Mouse (Mus musculus) G1E (cell line): ENCODE measurements around the gene Cpa3.

Experiments
- CTCF ChIP-seq: IDR thresholded peaks from 2 replicates; pipeline ENCODE4 v1.5.1; 2012; ENCODE audit warnings: low read depth, low read length, inconsistent platforms, mixed read lengths
- GATA1 ChIP-seq: IDR thresholded peaks from 2 replicates; pipeline ENCODE4 v1.6.1; 2012; ENCODE audit warnings: borderline replicate concordance, low read length, inconsistent platforms, mixed read lengths
- GATA2 ChIP-seq: IDR thresholded peaks from 2 replicates; pipeline ENCODE4 v1.6.1; 2012; ENCODE audit warnings: low read depth, low read length, inconsistent platforms, borderline replicate concordance
- POLR2AphosphoS5 ChIP-seq: IDR thresholded peaks from 2 replicates; pipeline ENCODE4 v1.6.1; 2012; ENCODE audit warnings: low read depth, low read length, inconsistent platforms; ENCODE audit not compliant: insufficient replicate concordance
- TAL1 ChIP-seq: conservative IDR thresholded peaks from 2 replicates; pipeline ENCODE4 v1.6.1; 2012; ENCODE audit warnings: low read depth, low read length, inconsistent platforms, mixed read lengths

DNA sequence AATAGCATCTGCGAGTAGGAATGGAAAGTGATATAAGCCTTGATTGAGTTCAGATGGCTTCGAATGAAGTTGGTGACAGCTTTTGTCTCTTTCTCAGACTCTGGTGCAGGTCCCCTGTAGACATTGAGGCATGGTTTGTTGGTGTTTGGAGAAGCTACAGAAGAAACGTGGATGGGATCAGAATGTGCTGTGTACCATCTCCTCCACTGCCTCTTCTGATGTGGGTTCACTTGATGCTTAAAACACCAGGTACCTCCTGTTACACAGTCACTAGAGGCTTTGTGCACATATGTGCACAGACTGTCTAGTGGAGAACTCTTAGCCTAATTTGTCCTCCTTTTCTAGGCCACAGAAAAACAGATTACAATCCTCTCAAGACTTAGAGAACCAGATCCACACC, 19.8 kb downstream of the Cpa3 start:
- TF ChIP-seq CTCF (no peak), GATA2 (no peak), TAL1 (no peak), GATA1 (no peak), POLR2AphosphoS5 (no peak)
